Mouse (Mus musculus) gastrocnemius, postnatal 4 days (tissue): ENCODE measurements around the gene Rab3ip. TPM values are rescaled to one million over a fixed set of nuclear protein-coding genes. Genes with fewer than 3 reads are reported as not detected.

Experiments used
- DNase-seq, 2 experiments: peaks; one replicate each; pipeline ENCODE4 v3.0.0; 2021 to 2022; ENCODE audit warnings: low spot score in 2 of 2, mixed read lengths in 2 of 2
- total RNA-seq, 2 experiments: library from RNA; stranded (reverse); gene quantifications; 2 replicates each; pipeline ENCODE4 v1.2.3; 2021

Rab3ip gene
- total RNA-seq, 2 experiments from 2014 or later = 25.9 to 28.3 TPM

DNA sequence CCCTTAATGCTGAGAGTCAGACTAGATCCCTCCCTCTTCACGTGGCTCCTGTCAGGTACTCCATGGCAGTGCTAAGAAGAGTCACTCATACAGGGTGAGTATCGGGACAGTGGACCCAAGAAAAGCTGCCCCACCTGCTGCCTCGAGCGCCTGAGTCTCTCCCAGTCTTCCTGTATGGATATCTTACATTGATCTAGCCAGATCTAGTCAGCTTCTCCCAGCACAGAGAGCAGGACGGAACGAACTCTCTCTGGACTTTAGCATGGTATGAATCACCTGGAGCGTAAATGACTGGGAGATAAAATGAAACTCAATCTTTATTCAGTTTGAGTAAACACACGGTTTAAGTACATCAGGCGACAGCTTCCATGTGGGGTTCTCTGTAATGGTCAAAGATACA, 76.1 kb downstream of the Rab3ip start:
- no peak for DNase-seq

DNA sequence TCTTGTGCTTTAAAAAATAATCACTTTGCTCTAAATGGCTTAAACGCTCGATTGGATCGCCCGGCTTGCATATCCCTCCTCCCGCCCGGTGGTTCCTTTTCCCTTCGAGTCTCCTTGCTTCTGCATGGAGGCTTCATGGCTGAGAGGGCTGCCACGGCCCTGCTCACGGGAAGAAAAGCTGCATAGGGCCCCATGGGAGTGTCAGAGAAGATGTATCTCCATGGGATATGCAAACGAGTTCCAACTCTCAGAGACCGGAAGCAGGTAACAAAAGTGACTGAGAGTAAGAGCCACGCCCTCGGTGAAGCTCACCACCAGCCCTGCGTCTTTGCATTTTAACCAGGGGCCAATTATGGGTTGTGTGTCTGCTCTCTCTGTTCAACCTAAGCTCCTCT, 78.6 kb downstream of the Rab3ip start:
- DNase-seq = no peak

DNA sequence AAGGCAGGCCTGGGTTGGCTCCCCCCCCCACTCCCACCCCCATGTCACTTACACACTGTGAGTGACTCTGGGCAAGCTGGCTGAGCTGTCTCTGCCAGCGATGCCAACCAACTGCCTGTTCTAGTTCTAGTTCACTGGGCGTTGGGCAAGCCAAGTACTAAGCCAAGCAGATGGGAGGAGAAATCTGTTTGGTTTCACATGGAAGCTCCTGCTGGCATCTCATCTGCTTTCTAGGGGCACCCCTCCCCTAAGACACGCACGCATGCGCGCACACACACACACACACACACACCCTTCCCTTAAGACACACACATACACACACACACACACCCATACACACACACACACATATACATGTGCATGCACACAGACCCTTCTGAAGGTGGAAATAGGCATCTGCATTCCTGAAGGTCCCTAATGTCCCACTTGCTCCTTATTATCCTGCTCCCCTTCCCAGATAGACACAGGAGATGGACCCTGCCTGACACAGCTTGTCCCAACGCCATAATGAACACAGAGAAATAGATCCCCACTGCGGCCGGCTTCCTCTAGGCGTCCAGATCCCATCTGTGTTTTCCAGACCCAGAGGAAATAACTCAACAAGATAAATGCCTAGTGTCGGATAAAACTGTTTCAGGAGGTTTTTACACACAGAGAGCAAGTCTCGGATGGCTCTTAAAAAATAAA, 79.1 kb downstream of the Rab3ip start:
- no peak for DNase-seq

DNA sequence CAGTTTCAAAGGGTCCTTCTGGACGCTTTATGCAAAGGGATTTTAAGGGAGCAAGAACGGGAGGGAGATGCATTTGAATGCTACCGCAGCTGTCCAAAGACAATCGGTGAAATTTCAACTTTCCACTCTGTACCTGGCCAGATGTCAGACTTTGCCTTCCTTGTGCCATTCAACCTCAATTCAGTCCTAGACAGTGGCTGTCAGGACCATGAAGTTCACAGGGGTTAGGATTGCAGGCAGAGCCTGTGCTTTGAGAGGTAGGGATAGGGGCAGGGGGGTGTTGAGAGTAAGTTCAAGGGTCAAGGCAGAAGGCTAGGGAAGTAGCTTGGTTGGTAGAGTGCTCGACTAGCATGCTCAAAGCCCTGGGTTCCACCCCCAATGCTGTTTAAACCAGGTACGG, 79.8 kb downstream of the Rab3ip start:
- no peak for DNase-seq

Other genes with a start within 250 kb of the Rab3ip start
- under 1 TPM; 0.34 to 0.42 TPM for gene Myrfl, start 53.9 kb downstream of the Rab3ip start, total RNA-seq
- gene Gm10271, start 21.8 kb upstream of the Rab3ip start, total RNA-seq = not detected
- 10 to 100 TPM; 10.9 to 12.7 TPM for gene Best3, start 35.5 kb upstream of the Rab3ip start, total RNA-seq
- gene Lrrc10, start 94.6 kb upstream of the Rab3ip start, total RNA-seq = under 1 TPM; 0.18 to 0.20 TPM
- gene Cct2, start 113.0 kb upstream of the Rab3ip start, total RNA-seq = 100 to 1,000 TPM; 218 to 224 TPM
- 10 to 100 TPM; 15.4 to 17.7 TPM for gene Frs2, start 197.8 kb upstream of the Rab3ip start, total RNA-seq